ENCODE assay signal across 7 mouse cellular contexts in genomic region chr17:6269876-6270831, GRCm38 (mm10). TPM values are rescaled to one million over a fixed set of nuclear protein-coding genes. Genes with fewer than 3 reads are reported as not detected.
DNase-seq lines count a peak whose midpoint lies in the region; ATAC-seq lines count a peak whose summit lies in the region.
"Not testable (repeated sequence)": the region's sequence is repeated elsewhere in the genome, so short reads cannot be mapped to it uniquely, and the experiment has no call there.

No protein-coding gene starts in this region.

- H3K4me2 ChIP-seq in limb, embryonic 11.5 days (ENCODE audit: low read depth, severe bottlenecking) = peak overlapping the region; percentile 50

- 2% methylated on average over 78 of the region's 84 CpGs for WGBS in embryonic facial prominence, embryonic 10.5 days
- WGBS in limb, embryonic 11.5 days = 1% methylated on average over 34 of the region's 84 CpGs

- H3K4me3 ChIP-seq in embryonic facial prominence, embryonic 10.5 days = peak overlapping the region; percentile 59
- H3K4me3 ChIP-seq in limb, embryonic 11.5 days (ENCODE audit: low read depth, low read length) = peak overlapping the region; percentile 43

- peak; percentile 45 for DNase-seq in adrenal gland, postnatal 10 days
- DNase-seq in embryonic facial prominence, embryonic 10.5 days (ENCODE audit: low spot score) = peak; percentile 47
- peak; percentile 21 for DNase-seq in heart, adult 8-10 months (ENCODE audit: low spot score)
- peak; percentile 41 for DNase-seq in induced T-regulatory cell, adult 2 months (ENCODE audit: low read depth)
- DNase-seq in limb, embryonic 11.5 days (ENCODE audit: low spot score) = peak; percentile 42
- peak; percentile 55 for DNase-seq in retina, postnatal 1 day

- ATAC-seq in limb, embryonic 11.5 days (ENCODE audit: insufficient number of reproducible peaks, low FRiP score, low TSS enrichment, low read depth) = peak; percentile 87
- ATAC-seq in megakaryocyte, adult 5-6 weeks (ENCODE audit: poor library complexity, severe bottlenecking) = peak; percentile 85

- peak overlapping the region; percentile 47; the same call in 1 of the 2 replicates for H3K9ac ChIP-seq in limb, embryonic 11.5 days (ENCODE audit: low read length)

- H3K27me3 ChIP-seq in embryonic facial prominence, embryonic 10.5 days (replicated peaks; ENCODE audit: low read depth, poor library complexity, severe bottlenecking); limb, embryonic 11.5 days (ENCODE audit: control insufficient read depth, insufficient read depth, low read length): not testable (repeated sequence)

- not testable (repeated sequence) for H3K9me3 ChIP-seq in embryonic facial prominence, embryonic 10.5 days; limb, embryonic 11.5 days (ENCODE audit: control insufficient read depth, low read length)

- H3K4me1 ChIP-seq in embryonic facial prominence, embryonic 10.5 days; limb, embryonic 11.5 days (ENCODE audit: control insufficient read depth, insufficient read depth, low read length): not testable (repeated sequence)

- H3K36me3 ChIP-seq in embryonic facial prominence, embryonic 10.5 days (replicated peaks); limb, embryonic 11.5 days (ENCODE audit: control insufficient read depth, insufficient read depth, low read length): not testable (repeated sequence)

- peak overlapping the region; percentile 75 for H3K27ac ChIP-seq in embryonic facial prominence, embryonic 10.5 days (replicated peaks)
- H3K27ac ChIP-seq in limb, embryonic 11.5 days (replicated peaks; ENCODE audit: low read depth, low read length) = not testable (repeated sequence)

RNA-seq across cellular contexts. Expression of gene Tmem181a, which starts 13.5 kb away (rescaled TPM):
- 10 to 100 TPM; 11.4 to 12.8 TPM for total RNA-seq in adrenal gland, postnatal 10 days (2021)
- 23.0 and 23.9 TPM in 2 replicates for polyA plus RNA-seq in embryonic facial prominence, embryonic 10.5 days (2016; fragmentation: Nextera tagmentation; extraction: Ambion mirVana)
- 1 to 10 TPM; 6.2 to 7.8 (median 7.2) TPM for total RNA-seq in heart, adult 8-10 months (2022)
- 25.5 and 28.5 TPM in 2 replicates for polyA plus RNA-seq in limb, embryonic 11.5 days (2014; fragmentation: Nextera tagmentation; extraction: Ambion mirVana)
- 5.4 and 6.7 TPM in 2 replicates for total RNA-seq in megakaryocyte, adult 5-6 weeks (2015)
- 6.7 and 7.4 TPM in 2 replicates for total RNA-seq in megakaryocyte, adult 5-6 weeks (2017)

RNA-seq across cellular contexts. Expression of gene Dynlt1a, which starts 47.1 kb away (rescaled TPM):
- 1 to 10 TPM; 3.1 to 6.3 TPM for total RNA-seq in adrenal gland, postnatal 10 days (2021)
- polyA plus RNA-seq in embryonic facial prominence, embryonic 10.5 days (2016; fragmentation: Nextera tagmentation; extraction: Ambion mirVana) = 23.0 and 23.3 TPM in 2 replicates
- 1 to 10 TPM in 2 of 4 experiments, under 1 TPM in 2; 0.65 to 1.3 (median 1.1) TPM for total RNA-seq in heart, adult 8-10 months (2022)
- polyA plus RNA-seq in limb, embryonic 11.5 days (2014; fragmentation: Nextera tagmentation; extraction: Ambion mirVana) = 20.8 and 25.6 TPM in 2 replicates
- 12.5 and 16.6 TPM in 2 replicates for total RNA-seq in megakaryocyte, adult 5-6 weeks (2015)
- total RNA-seq in megakaryocyte, adult 5-6 weeks (2017) = 8.7 and 11.3 TPM in 2 replicates
